Mouse (Mus musculus) adipose tissue, adult 10 weeks (tissue): ENCODE data around the gene Gimap5. TPM values are rescaled to one million over a fixed set of nuclear protein-coding genes. Genes with fewer than 3 reads are reported as not detected.

Experiments used
- polyA plus RNA-seq: library from polyadenylated mRNA; stranded (reverse); fragments of 350-450 nt; fragmentation: Illumina TruSeq; extraction: RNeasy Lipid Tissue Mini Kit (QIAGEN cat#74804); gene quantifications from one replicate; pipeline ENCODE4 v1.2.3, GENCODE M21; 2014; ENCODE audit warnings: low read depth, low replicate concordance

Gene Gimap5
- 4.5 TPM for polyA plus RNA-seq

DNA sequence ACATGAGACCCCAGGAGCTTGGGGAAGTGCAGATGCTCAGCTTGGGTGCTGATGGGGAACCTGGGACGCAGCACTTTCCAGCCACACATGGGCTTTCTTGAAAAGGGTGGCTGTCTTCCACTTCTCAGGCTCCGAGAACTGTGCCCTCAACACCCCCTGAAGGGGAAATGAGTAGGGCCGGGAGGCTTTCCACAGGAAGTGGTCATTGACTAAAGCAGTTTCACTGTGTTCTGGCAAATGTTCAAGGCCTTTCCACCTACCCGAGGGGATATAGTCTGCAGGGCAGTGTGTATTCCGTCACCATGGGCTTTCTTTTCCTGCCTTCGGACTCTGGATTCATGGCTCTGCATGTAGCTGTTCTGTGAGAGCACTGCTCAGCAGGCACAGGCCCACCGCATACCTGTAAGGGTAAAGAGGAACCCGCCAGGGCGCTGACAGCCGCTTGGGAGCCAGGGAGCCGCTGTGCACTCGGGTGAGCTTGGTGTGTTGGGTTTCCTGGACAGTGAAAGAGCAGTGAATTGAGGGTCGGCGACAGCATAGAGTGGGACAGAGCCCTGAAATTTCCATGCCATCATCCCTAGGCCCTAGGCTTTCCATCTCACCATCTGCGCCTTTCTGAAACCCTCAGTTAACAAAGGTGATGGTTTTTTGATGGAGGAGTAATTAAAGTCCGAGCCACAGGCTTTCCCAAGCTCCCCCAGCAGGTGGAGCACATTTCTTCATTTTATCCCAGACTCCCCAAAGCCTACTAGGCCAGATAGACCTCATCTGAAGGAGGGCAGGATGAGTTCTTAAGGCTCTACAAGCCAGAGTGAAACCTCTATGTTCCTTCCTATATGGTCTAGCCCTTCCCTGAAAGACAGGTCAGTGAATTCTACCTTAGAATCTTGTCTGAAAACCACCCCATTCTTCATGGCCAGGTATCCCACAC lies at the start of gene Gimap5:
Gimap5 (plus strand) TSS at position 239 of the 931 bp plus-strand sequence.

GRCm38 (mm10) chr6:48718455-48718854 lies 27.5 kb upstream of the Gimap5 start, which contains the start of the genes Gm28053 and Gimap7:
Gene Gm28053 (plus strand): TSS chr6:48718607.
Gene Gimap7 (plus strand): TSS chr6:48718621.

DNA sequence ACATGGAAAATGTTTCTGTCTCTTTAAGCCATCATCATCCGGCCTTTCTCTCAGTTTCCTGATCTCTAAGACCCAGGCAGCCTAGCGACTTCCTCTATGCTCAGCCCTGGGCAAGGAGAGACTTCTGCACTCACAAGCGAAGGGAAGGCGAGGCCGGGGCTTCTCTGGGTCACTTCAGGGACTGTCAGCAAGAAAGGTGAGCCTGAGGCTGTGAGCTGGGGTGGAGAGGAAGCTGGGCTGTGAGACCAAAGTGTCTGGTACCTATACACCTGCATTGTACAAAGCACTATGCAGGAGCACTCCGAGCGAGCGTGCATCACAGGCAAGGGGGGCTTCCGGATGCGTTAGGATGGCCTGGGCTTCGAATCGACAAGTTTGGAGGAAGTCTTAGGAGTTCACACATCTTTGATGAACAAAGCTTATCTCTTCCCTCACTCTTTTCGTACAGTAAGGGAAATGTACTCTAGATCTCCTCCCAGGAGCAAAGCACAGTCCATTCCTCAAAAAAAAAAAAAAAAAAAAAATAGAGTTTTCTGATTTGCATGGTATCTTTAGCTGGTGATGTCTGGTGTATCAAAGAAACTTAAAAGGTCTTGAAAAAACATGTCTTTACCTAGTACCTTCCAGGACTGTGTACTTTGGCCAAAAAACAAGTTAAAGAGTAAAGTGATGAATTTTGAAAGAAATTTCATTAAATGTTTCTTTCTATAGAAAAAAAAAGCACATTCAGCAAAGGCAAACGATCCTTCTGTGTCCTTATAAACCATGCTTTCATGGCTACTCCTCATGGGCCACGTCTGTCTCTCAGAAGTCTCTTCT lies 6.8 kb upstream of the Gimap5 start, which contains the start of gene Gimap1:
Gimap1 (plus strand) TSS at position 94 of the 819 bp plus-strand sequence.

GRCm38 (mm10) chr6:48770696-48771095 lies 24.7 kb downstream of the Gimap5 start, which contains the start of gene Gimap3:
Gene Gimap3 (minus strand): TSS chr6:48770851.

Other genes starting within 250 kb of the Gimap5 start
- 68.8 TPM for gene Atp6v0e2, start 208.6 kb upstream of the Gimap5 start, polyA plus RNA-seq
- gene Lrrc61, start 191.4 kb upstream of the Gimap5 start, polyA plus RNA-seq: 37.3 TPM
- 317 TPM for gene Rarres2, start 173.4 kb upstream of the Gimap5 start, polyA plus RNA-seq
- not detected for gene Gm45021, start 156.6 kb upstream of the Gimap5 start, polyA plus RNA-seq
- 31.7 TPM for gene Repin1, start 152.3 kb upstream of the Gimap5 start, polyA plus RNA-seq
- gene Gm44965, start 152.3 kb upstream of the Gimap5 start, polyA plus RNA-seq: not detected
- gene Zfp775, start 144.1 kb upstream of the Gimap5 start, polyA plus RNA-seq: 5.2 TPM
- 0.65 TPM for gene AI854703, start 119.4 kb upstream of the Gimap5 start, polyA plus RNA-seq
- 8.7 TPM for gene Gimap8, start 99.0 kb upstream of the Gimap5 start, polyA plus RNA-seq
- 6.5 TPM for gene Gimap9, start 70.1 kb upstream of the Gimap5 start, polyA plus RNA-seq
- gene Gimap4, start 61.6 kb upstream of the Gimap5 start, polyA plus RNA-seq: 19.0 TPM
- 22.4 TPM for gene Gimap6, start 38.0 kb upstream of the Gimap5 start, polyA plus RNA-seq
- 1.7 TPM for gene Gm28053, start 27.6 kb upstream of the Gimap5 start, polyA plus RNA-seq
- gene Gimap7, start 27.6 kb upstream of the Gimap5 start, polyA plus RNA-seq: 0.68 TPM
- 5.4 TPM for gene Gimap1, start 7.1 kb upstream of the Gimap5 start, polyA plus RNA-seq
- gene Gimap3, start 24.7 kb downstream of the Gimap5 start, polyA plus RNA-seq: 5.8 TPM
- gene Tmem176a, start 94.7 kb downstream of the Gimap5 start, polyA plus RNA-seq: 249 TPM
- 309 TPM for gene Tmem176b, start 95.3 kb downstream of the Gimap5 start, polyA plus RNA-seq
- gene Aoc1, start 126.7 kb downstream of the Gimap5 start, polyA plus RNA-seq: 1.5 TPM
- gene 1600015I10Rik, start 183.7 kb downstream of the Gimap5 start, polyA plus RNA-seq: not detected
- not detected for gene Doxl2, start 228.8 kb downstream of the Gimap5 start, polyA plus RNA-seq
- not detected for gene Svs1, start 240.7 kb downstream of the Gimap5 start, polyA plus RNA-seq